Mouse (Mus musculus) R1 (cell line): ENCODE data around the gene Gucy2e.
A peak's percentile ranks its signal among the peaks of the same experiment; 100 is the strongest.

Experiments
- DNase-seq: peaks from one replicate; pipeline ENCODE4 v3.0.0-alpha.2; 2018; ENCODE audit warnings: low read depth, low spot score

Gucy2e gene

DNA sequence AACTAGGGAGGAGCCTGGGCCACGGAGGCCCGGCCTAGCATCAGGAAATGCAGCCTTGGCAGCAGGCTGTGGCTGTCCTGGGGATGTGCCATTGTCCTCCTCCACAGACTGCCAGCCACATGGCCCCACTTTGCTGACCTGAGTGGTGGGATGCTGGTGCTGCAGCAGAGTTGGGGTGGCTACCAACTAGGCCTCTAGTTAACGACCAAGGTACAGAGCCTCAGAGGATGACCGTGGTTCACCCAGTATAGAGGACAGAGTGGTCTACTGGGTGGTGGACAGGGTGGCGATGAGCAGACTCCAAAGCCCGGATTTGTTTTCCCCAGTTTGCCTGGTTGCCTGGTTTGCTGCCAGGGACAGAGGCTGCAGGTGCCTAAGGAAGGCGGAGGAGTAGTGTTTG lies 62.1 kb downstream of the Gucy2e start:
- DNase-seq: no peak

- no peak for DNase-seq
Observed at GRCm38 (mm10) chr11:69172606-69173005, 64.2 kb downstream of the Gucy2e start.

DNA sequence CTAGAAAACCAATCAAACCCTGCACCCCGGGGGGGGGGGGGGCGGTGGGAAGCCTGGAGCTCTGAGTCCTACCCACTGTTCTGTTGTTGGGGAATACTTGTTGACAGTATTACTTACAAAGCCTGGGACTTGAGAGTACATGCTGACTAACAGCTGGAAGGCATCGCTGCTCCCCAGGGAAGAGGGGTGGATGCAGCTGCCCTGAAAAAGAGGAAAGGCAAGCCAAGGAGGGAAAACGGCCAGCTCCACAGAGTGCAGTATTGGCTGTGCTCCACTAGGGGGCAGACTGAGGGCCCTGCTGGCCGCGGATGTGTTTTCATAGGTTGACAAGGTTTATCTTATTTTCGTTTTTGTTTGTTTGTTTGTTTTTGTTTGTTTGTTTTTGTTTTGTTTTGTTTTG lies 65.2 kb downstream of the Gucy2e start:
- DNase-seq: peak; percentile 51

- DNase-seq: no peak
Observed at GRCm38 (mm10) chr11:69169313-69169712, 67.5 kb downstream of the Gucy2e start.
